ENCODE assay signal across 25 mouse cellular contexts in the genomic region with DNA sequence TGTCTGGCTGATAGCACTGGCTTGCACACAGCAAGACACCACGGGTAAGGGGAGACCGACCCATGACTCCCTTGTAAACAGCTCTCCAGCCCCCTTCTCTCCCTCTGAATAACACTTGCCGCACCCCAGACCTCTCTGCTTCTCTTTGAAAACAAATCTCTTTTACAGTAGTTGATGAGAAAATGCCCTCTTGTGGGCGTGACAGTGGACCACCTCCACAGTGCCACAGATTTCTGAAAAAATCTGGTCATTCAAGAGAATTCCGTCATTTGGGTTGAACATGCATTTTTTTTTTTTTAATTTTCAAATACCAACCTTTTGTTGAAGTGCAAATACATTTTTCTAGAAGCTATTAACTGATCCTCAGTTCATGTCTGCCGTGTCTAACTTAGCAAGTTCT. TPM values are rescaled to one million over a fixed set of nuclear protein-coding genes. Genes with fewer than 3 reads are reported as not detected.
DNase-seq lines count a peak whose midpoint lies in the region; ATAC-seq and TF ChIP-seq lines count a peak whose summit lies in the region.
"Had no signal": no experiment of that assay in that cellular context is flagged by ENCODE, and none has a peak within 500 bp of the region (broad histone marks: within the 10 kb centered on the region; RNA-seq: fewer than 3 reads in every experiment).

No protein-coding gene starts in this region.

- no peaks in the 10 kb centered on the region for H3K4me1 ChIP-seq in forebrain, postnatal 0 days (ENCODE audit: insufficient read depth)
- H3K4me1 ChIP-seq in forebrain, embryonic 14.5 days (ENCODE audit: control insufficient read depth, insufficient read depth, low read length), result peaks cover 14% of the 10 kb centered on the region; the same call in 1 of the 2 replicates
- no peaks in the 10 kb centered on the region; the same call in 1 of the 2 replicates for H3K4me1 ChIP-seq in hindbrain, postnatal 0 days (ENCODE audit: insufficient read depth, low read length)
- no peaks in the 10 kb centered on the region for H3K4me1 ChIP-seq in hindbrain, embryonic 11.5 days (replicated peaks; ENCODE audit: control insufficient read depth, insufficient read depth, low read length)
- H3K4me1 ChIP-seq in midbrain, embryonic 14.5 days (ENCODE audit: control insufficient read depth, insufficient read depth, low read length), result 0 out of 2 replicates have a peak, but pooled peaks cover 6% of the 10 kb centered on the region
- H3K4me1 ChIP-seq in midbrain, embryonic 11.5 days (ENCODE audit: control insufficient read depth, insufficient read depth, low read length), result no peaks in the 10 kb centered on the region
- H3K4me1 ChIP-seq in stomach, postnatal 0 days (replicated peaks; ENCODE audit: control insufficient read depth, insufficient read depth), result no peaks in the 10 kb centered on the region
- H3K4me1 ChIP-seq: embryonic facial prominence, embryonic 10.5 days; intestine, embryonic 15.5 days; limb, embryonic 10.5 days; liver, embryonic 15.5 days; lung, embryonic 15.5 days had no signal

- peak; percentile 17; the same call in 1 of the 2 replicates for ATAC-seq in forebrain, postnatal 0 days
- ATAC-seq in forebrain, embryonic 14.5 days, result no peak
- ATAC-seq in hindbrain, postnatal 0 days, result no peak
- no peak for ATAC-seq in hindbrain, embryonic 11.5 days (ENCODE audit: low FRiP score)
- ATAC-seq in midbrain, embryonic 14.5 days (ENCODE audit: low FRiP score, low TSS enrichment), result no peak
- no peak for ATAC-seq in midbrain, embryonic 11.5 days (ENCODE audit: low FRiP score)
- ATAC-seq in stomach, postnatal 0 days (ENCODE audit: low FRiP score, low TSS enrichment), result no peak
- ATAC-seq: activated CD4-positive, CD25-positive, alpha-beta regulatory T cell, adult 4 months; intestine, embryonic 15.5 days had no signal

- H3K4me2 ChIP-seq in forebrain, postnatal 0 days (ENCODE audit: low read depth), result no peak overlapping the region
- no peak overlapping the region for H3K4me2 ChIP-seq in forebrain, embryonic 14.5 days (ENCODE audit: low read length)
- no peak overlapping the region for H3K4me2 ChIP-seq in hindbrain, postnatal 0 days (ENCODE audit: low read depth, low read length)
- H3K4me2 ChIP-seq in hindbrain, embryonic 11.5 days (replicated peaks; ENCODE audit: low read depth, low read length), result no peak overlapping the region
- H3K4me2 ChIP-seq in midbrain, embryonic 14.5 days (ENCODE audit: low read length), result no peak overlapping the region
- no peak overlapping the region for H3K4me2 ChIP-seq in midbrain, embryonic 11.5 days
- H3K4me2 ChIP-seq in stomach, postnatal 0 days (replicated peaks; ENCODE audit: low read depth), result no peak overlapping the region
- H3K4me2 ChIP-seq: heart, embryonic 13.5 days; hindbrain, embryonic 15.5 days; intestine, embryonic 15.5 days; liver, embryonic 15.5 days; lung, embryonic 15.5 days; neural tube, embryonic 13.5 days had no signal

- H3K27me3 ChIP-seq in forebrain, postnatal 0 days (ENCODE audit: insufficient read depth, low read length), result no peaks in the 10 kb centered on the region
- no peaks in the 10 kb centered on the region for H3K27me3 ChIP-seq in forebrain, embryonic 14.5 days (replicated peaks; ENCODE audit: control insufficient read depth, insufficient read depth, low read length)
- H3K27me3 ChIP-seq in hindbrain, postnatal 0 days (ENCODE audit: insufficient read depth, low read length), result no peaks in the 10 kb centered on the region
- no peaks in the 10 kb centered on the region for H3K27me3 ChIP-seq in hindbrain, embryonic 11.5 days (ENCODE audit: control insufficient read depth, insufficient read depth, low read length)
- no peaks in the 10 kb centered on the region for H3K27me3 ChIP-seq in midbrain, embryonic 14.5 days (ENCODE audit: control insufficient read depth, insufficient read depth, low read length)
- no peaks in the 10 kb centered on the region for H3K27me3 ChIP-seq in midbrain, embryonic 11.5 days (ENCODE audit: control insufficient read depth, insufficient read depth, low read length)
- no peaks in the 10 kb centered on the region for H3K27me3 ChIP-seq in stomach, postnatal 0 days (ENCODE audit: control insufficient read depth, insufficient read depth, low read length)
- H3K27me3 ChIP-seq: heart, embryonic 13.5 days; hindbrain, embryonic 15.5 days; intestine, embryonic 15.5 days; liver, embryonic 15.5 days; lung, embryonic 15.5 days; neural tube, embryonic 13.5 days had no signal

- H3K27ac ChIP-seq in forebrain, postnatal 0 days (ENCODE audit: low read depth, low read length), result no peak overlapping the region
- H3K27ac ChIP-seq in forebrain, embryonic 14.5 days (ENCODE audit: low read depth, low read length), result no peak overlapping the region
- H3K27ac ChIP-seq in hindbrain, postnatal 0 days, result no peak overlapping the region
- H3K27ac ChIP-seq in hindbrain, embryonic 11.5 days (ENCODE audit: low read depth, low read length), result no peak overlapping the region
- no peak overlapping the region for H3K27ac ChIP-seq in midbrain, embryonic 14.5 days (replicated peaks; ENCODE audit: low read depth, low read length)
- H3K27ac ChIP-seq in midbrain, embryonic 11.5 days (ENCODE audit: low read depth, low read length), result no peak overlapping the region
- no peak overlapping the region for H3K27ac ChIP-seq in stomach, postnatal 0 days (replicated peaks)
- H3K27ac ChIP-seq: embryonic facial prominence, embryonic 10.5 days; heart, embryonic 13.5 days; intestine, embryonic 15.5 days; limb, embryonic 10.5 days; liver, embryonic 15.5 days; lung, embryonic 15.5 days; macrophage had no signal

- no peak overlapping the region for H3K4me3 ChIP-seq in forebrain, postnatal 0 days (ENCODE audit: low read depth, low read length)
- H3K4me3 ChIP-seq in forebrain, embryonic 14.5 days (ENCODE audit: low read depth, low read length), result no peak overlapping the region
- H3K4me3 ChIP-seq in hindbrain, postnatal 0 days (ENCODE audit: low read length), result no peak overlapping the region
- no peak overlapping the region for H3K4me3 ChIP-seq in hindbrain, embryonic 11.5 days (ENCODE audit: low read depth, low read length)
- no peak overlapping the region for H3K4me3 ChIP-seq in midbrain, embryonic 14.5 days (replicated peaks; ENCODE audit: low read depth, low read length)
- H3K4me3 ChIP-seq in midbrain, embryonic 11.5 days (ENCODE audit: low read depth, low read length), result no peak overlapping the region
- H3K4me3 ChIP-seq in stomach, postnatal 0 days (ENCODE audit: low read depth, low read length), result no peak overlapping the region
- H3K4me3 ChIP-seq: embryonic facial prominence, embryonic 10.5 days; heart, embryonic 13.5 days; hindbrain, embryonic 15.5 days; intestine, embryonic 15.5 days; limb, embryonic 10.5 days; liver, embryonic 15.5 days; lung, embryonic 15.5 days; myocyte; neural tube, embryonic 13.5 days had no signal

- peak; percentile 30; the same call in 1 of the 2 replicates for TF ChIP-seq CTCF in forebrain, postnatal 0 days (IDR thresholded peaks at IDR 0.05; ENCODE audit: low read depth)
- TF ChIP-seq CTCF in hindbrain, postnatal 0 days (IDR thresholded peaks at IDR 0.05; ENCODE audit: low read depth), result peak; percentile 37; the same call in 1 of the 2 replicates
- TF ChIP-seq CTCF in stomach, postnatal 0 days (IDR thresholded peaks at IDR 0.05; ENCODE audit: low read depth), result peak; percentile 38

- H3K9ac ChIP-seq in forebrain, postnatal 0 days, result no peak overlapping the region
- H3K9ac ChIP-seq in forebrain, embryonic 14.5 days (ENCODE audit: low read length), result no peak overlapping the region
- no peak overlapping the region for H3K9ac ChIP-seq in hindbrain, postnatal 0 days (replicated peaks; ENCODE audit: low read length)
- no peak overlapping the region for H3K9ac ChIP-seq in hindbrain, embryonic 11.5 days (ENCODE audit: low read depth, low read length)
- H3K9ac ChIP-seq in midbrain, embryonic 14.5 days (replicated peaks; ENCODE audit: low read length), result no peak overlapping the region
- no peak overlapping the region for H3K9ac ChIP-seq in midbrain, embryonic 11.5 days (ENCODE audit: low read length)
- H3K9ac ChIP-seq in stomach, postnatal 0 days (ENCODE audit: low read length), result no peak overlapping the region
- H3K9ac ChIP-seq: heart, embryonic 13.5 days; hindbrain, embryonic 15.5 days; intestine, embryonic 15.5 days; liver, embryonic 15.5 days; lung, embryonic 15.5 days; neural tube, embryonic 13.5 days had no signal

- 20% methylated on average over 6 of the region's 6 CpGs for WGBS in forebrain, postnatal 0 days
- WGBS in forebrain, embryonic 14.5 days, result 28% methylated on average over 6 of the region's 6 CpGs
- 45% methylated on average over 6 of the region's 6 CpGs for WGBS in hindbrain, postnatal 0 days
- WGBS in hindbrain, embryonic 11.5 days, result 63% methylated on average over 6 of the region's 6 CpGs
- 57% methylated on average over 6 of the region's 6 CpGs for WGBS in midbrain, embryonic 14.5 days
- WGBS in midbrain, embryonic 11.5 days, result 62% methylated on average over 6 of the region's 6 CpGs
- WGBS in stomach, postnatal 0 days, result 53% methylated on average over 6 of the region's 6 CpGs

- H3K9me3 ChIP-seq in forebrain, postnatal 0 days (ENCODE audit: low read length), result no peaks in the 10 kb centered on the region
- no peaks in the 10 kb centered on the region for H3K9me3 ChIP-seq in forebrain, embryonic 14.5 days (replicated peaks; ENCODE audit: control insufficient read depth, low read length)
- no peaks in the 10 kb centered on the region for H3K9me3 ChIP-seq in hindbrain, postnatal 0 days (ENCODE audit: low read length)
- no peaks in the 10 kb centered on the region for H3K9me3 ChIP-seq in hindbrain, embryonic 11.5 days (ENCODE audit: control insufficient read depth, low read length)
- H3K9me3 ChIP-seq in midbrain, embryonic 14.5 days (ENCODE audit: control insufficient read depth, low read length), result no peaks in the 10 kb centered on the region
- no peaks in the 10 kb centered on the region for H3K9me3 ChIP-seq in midbrain, embryonic 11.5 days (ENCODE audit: control insufficient read depth, low read length)
- no peaks in the 10 kb centered on the region for H3K9me3 ChIP-seq in stomach, postnatal 0 days (ENCODE audit: control insufficient read depth, low read length)
- H3K9me3 ChIP-seq: embryonic facial prominence, embryonic 10.5 days; heart, embryonic 13.5 days; hindbrain, embryonic 15.5 days; intestine, embryonic 15.5 days; limb, embryonic 10.5 days; liver, embryonic 15.5 days; lung, embryonic 15.5 days; neural tube, embryonic 13.5 days had no signal

- no peak for TF ChIP-seq EP300 in stomach, postnatal 0 days (optimal IDR thresholded peaks at IDR 0.05)

- H3K36me3 ChIP-seq in forebrain, postnatal 0 days (ENCODE audit: insufficient read depth), result no peaks in the 10 kb centered on the region
- no peaks in the 10 kb centered on the region for H3K36me3 ChIP-seq in forebrain, embryonic 14.5 days (ENCODE audit: control insufficient read depth, insufficient read depth, low read length)
- H3K36me3 ChIP-seq in hindbrain, postnatal 0 days (ENCODE audit: insufficient read depth, low read length), result no peaks in the 10 kb centered on the region
- no peaks in the 10 kb centered on the region for H3K36me3 ChIP-seq in hindbrain, embryonic 11.5 days (ENCODE audit: control insufficient read depth, insufficient read depth, low read length)
- no peaks in the 10 kb centered on the region for H3K36me3 ChIP-seq in midbrain, embryonic 14.5 days (ENCODE audit: control insufficient read depth, insufficient read depth, low read length)
- H3K36me3 ChIP-seq in midbrain, embryonic 11.5 days (ENCODE audit: control insufficient read depth, insufficient read depth, low read length), result no peaks in the 10 kb centered on the region
- H3K36me3 ChIP-seq in stomach, postnatal 0 days (ENCODE audit: control insufficient read depth, insufficient read depth, low read length), result no peaks in the 10 kb centered on the region
- H3K36me3 ChIP-seq: embryonic facial prominence, embryonic 10.5 days; heart, embryonic 13.5 days; hindbrain, embryonic 15.5 days; intestine, embryonic 15.5 days; limb, embryonic 10.5 days; liver, embryonic 15.5 days; lung, embryonic 15.5 days; neural tube, embryonic 13.5 days had no signal

- no peak for DNase-seq in forebrain, postnatal 0 days
- no peak for DNase-seq in forebrain, embryonic 14.5 days (ENCODE audit: low spot score)
- peak; percentile 45 for DNase-seq in hindbrain, postnatal 0 days (ENCODE audit: low spot score)
- no peak for DNase-seq in hindbrain, embryonic 11.5 days (ENCODE audit: low spot score)
- DNase-seq in midbrain, embryonic 14.5 days, result peak; percentile 36
- DNase-seq in midbrain, embryonic 11.5 days (ENCODE audit: low spot score, missing footprints), result no peak
- DNase-seq in stomach, postnatal 0 days (ENCODE audit: low spot score), result no peak
- DNase-seq in adipocyte (ENCODE audit: low spot score), result no peak
- DNase-seq: kidney, adult 9 months; layer of hippocampus, adult 9-11 months; right cerebral cortex, postnatal 25 days; thymus, postnatal 25 days had no signal

RNA-seq across cellular contexts. Expression of a gene that starts 17.0 kb away (rescaled TPM):
- total RNA-seq in forebrain, postnatal 0 days (2014; rRNA removed), result 8.2 and 9.6 TPM in 2 replicates
- 2.0 and 2.7 TPM in 2 replicates for polyA plus RNA-seq in forebrain, postnatal 0 days (2015; fragmentation: Nextera tagmentation; extraction: Ambion mirVana)
- polyA plus RNA-seq in forebrain, embryonic 14.5 days (2014; fragmentation: Nextera tagmentation; extraction: Ambion mirVana), result 8.5 and 11.0 TPM in 2 replicates
- 11.2 and 16.7 TPM in 2 replicates for total RNA-seq in hindbrain, postnatal 0 days (2014; rRNA removed)
- 2.8 and 3.0 TPM in 2 replicates for polyA plus RNA-seq in hindbrain, postnatal 0 days (2015; fragmentation: Nextera tagmentation; extraction: Ambion mirVana)
- 2.2 and 2.6 TPM in 2 replicates for polyA plus RNA-seq in hindbrain, embryonic 11.5 days (2014; fragmentation: Nextera tagmentation; extraction: Ambion mirVana)
- polyA plus RNA-seq in midbrain, embryonic 14.5 days (2014; fragmentation: Nextera tagmentation; extraction: Ambion mirVana), result 8.4 and 9.5 TPM in 2 replicates
- 1.9 and 2.0 TPM in 2 replicates for polyA plus RNA-seq in midbrain, embryonic 11.5 days (2014; fragmentation: Nextera tagmentation; extraction: Ambion mirVana)
- polyA plus RNA-seq in stomach, postnatal 0 days (2015; fragmentation: Nextera tagmentation; extraction: Ambion mirVana), result 0.64 and 0.67 TPM in 2 replicates
- total RNA-seq: MEL had no signal
- polyA plus RNA-seq: C2C12, macrophage had no signal

Comparison
In these comparisons a context has a peak if more than half of its experiments do, and no peak if none do; other contexts are left out.
1. DNase-seq: peak in hindbrain, postnatal 0 days (single experiment) and midbrain, embryonic 14.5 days (single experiment); none in forebrain, postnatal 0 days (single experiment), forebrain, embryonic 14.5 days (single experiment), hindbrain, embryonic 11.5 days (single experiment), midbrain, embryonic 11.5 days (single experiment), stomach, postnatal 0 days (single experiment) and adipocyte (single experiment).
2. Peak in every context shown above with its lines, with median percentiles within 50 percentile points of each other: CTCF ChIP-seq.